Mouse (Mus musculus): ENCODE data around the gene Otx1. TPM values are rescaled to one million over a fixed set of nuclear protein-coding genes. Genes with fewer than 3 reads are reported as not detected.

Otx1 gene
- polyA plus RNA-seq (2014; fragmentation: Nextera tagmentation; extraction: Ambion mirVana) = 5.9 and 9.4 TPM in 2 replicates

DNA sequence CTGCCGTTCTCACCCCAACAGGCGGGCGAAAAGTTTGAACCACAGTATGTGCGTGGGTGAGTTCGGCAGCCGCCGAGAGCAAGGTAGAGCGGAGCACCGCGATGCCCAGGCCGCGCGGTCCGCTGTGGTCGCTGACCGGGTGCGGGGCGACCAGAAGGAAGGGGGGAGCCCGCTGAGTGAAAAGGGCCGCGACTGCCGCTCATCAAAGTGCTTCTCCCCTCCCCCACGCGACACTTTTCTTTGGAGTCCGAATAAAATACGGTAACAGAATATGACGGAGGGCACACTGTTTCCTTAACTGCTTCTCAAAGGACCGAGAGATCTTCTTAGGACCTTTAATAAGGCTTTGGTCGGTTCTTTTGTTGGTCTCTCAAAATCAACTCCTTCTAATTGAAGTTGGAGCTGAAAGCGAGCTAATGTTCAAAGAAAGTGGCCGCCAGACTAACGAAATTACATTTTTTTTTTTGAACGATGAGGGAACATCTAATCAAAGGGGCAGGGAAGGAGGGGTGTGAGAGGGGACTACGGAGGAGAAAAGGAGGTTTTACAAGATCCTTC lies at the start of gene Otx1:
Gene Otx1 (minus strand): TSS at position 115 of the 558 bp plus-strand sequence.
- under 1% methylated on average over 34 of the region's 34 CpGs for WGBS
- peak within 1 kb of the TSS; percentile 60 for H3K9ac ChIP-seq (replicated peaks; ENCODE audit: low read length)
- peaks cover 3% of the 10 kb centered on the region for H3K4me1 ChIP-seq (ENCODE audit: control insufficient read depth, insufficient read depth, low read length)
- ATAC-seq (replicated peaks; ENCODE audit: insufficient number of reproducible peaks, low FRiP score, low TSS enrichment, low read depth) (no peak), DNase-seq (ENCODE audit: low spot score) (peak; percentile 61)
- no peaks in the 10 kb centered on the region for H3K36me3 ChIP-seq (replicated peaks; ENCODE audit: control insufficient read depth, insufficient read depth, low read depth, low read length)
- H3K27ac ChIP-seq (replicated peaks; ENCODE audit: low read depth, low read length) = peak within 1 kb of the TSS; percentile 56
- peak within 1 kb of the TSS; percentile 92 for H3K4me2 ChIP-seq (ENCODE audit: low read depth, low read length)
- peaks cover 65% of the 10 kb centered on the region for H3K27me3 ChIP-seq (ENCODE audit: control insufficient read depth, insufficient read depth, low read length)
- peak within 1 kb of the TSS; percentile 59 for H3K4me3 ChIP-seq (ENCODE audit: low read depth, low read length)
- no peaks in the 10 kb centered on the region for H3K9me3 ChIP-seq (replicated peaks; ENCODE audit: control insufficient read depth, low read length)

DNA sequence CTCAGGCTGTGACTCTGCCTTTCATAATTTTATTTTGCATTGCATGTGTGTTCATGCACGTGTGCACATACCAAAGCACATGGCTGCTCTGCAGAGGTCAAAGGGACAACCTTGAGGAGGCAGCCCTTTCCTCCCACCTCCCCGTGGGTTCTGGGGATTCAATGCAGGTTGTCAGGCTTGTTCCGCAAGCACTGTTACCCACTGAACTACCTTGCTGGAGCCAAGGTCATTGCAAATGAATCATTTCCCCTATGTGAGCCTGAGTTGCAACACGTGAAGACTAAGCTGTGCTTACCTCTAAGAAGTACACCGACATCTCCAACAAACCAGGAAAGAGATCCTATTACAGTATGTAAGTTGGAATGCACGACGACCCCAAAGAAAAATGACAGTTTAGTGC lies 48.2 kb upstream of the Otx1 start:
- Histone ChIP-seq H3K9ac (replicated peaks; ENCODE audit: low read length) (no peak overlapping the region), H3K9me3 (replicated peaks; ENCODE audit: control insufficient read depth, low read length) (no peaks in the 10 kb centered on the region), H3K27me3 (ENCODE audit: control insufficient read depth, insufficient read depth, low read length) (no peaks in the 10 kb centered on the region), H3K4me1 (ENCODE audit: control insufficient read depth, insufficient read depth, low read length) (no peaks in the 10 kb centered on the region), H3K36me3 (replicated peaks; ENCODE audit: control insufficient read depth, insufficient read depth, low read depth, low read length) (no peaks in the 10 kb centered on the region), H3K4me3 (ENCODE audit: low read depth, low read length) (no peak overlapping the region), H3K27ac (replicated peaks; ENCODE audit: low read depth, low read length) (no peak overlapping the region), H3K4me2 (ENCODE audit: low read depth, low read length) (no peak overlapping the region)
- DNase-seq (ENCODE audit: low spot score) = no peak
- ATAC-seq (replicated peaks; ENCODE audit: insufficient number of reproducible peaks, low FRiP score, low TSS enrichment, low read depth) = no peak
- 64% methylated on average over 7 of the region's 7 CpGs for WGBS

DNA sequence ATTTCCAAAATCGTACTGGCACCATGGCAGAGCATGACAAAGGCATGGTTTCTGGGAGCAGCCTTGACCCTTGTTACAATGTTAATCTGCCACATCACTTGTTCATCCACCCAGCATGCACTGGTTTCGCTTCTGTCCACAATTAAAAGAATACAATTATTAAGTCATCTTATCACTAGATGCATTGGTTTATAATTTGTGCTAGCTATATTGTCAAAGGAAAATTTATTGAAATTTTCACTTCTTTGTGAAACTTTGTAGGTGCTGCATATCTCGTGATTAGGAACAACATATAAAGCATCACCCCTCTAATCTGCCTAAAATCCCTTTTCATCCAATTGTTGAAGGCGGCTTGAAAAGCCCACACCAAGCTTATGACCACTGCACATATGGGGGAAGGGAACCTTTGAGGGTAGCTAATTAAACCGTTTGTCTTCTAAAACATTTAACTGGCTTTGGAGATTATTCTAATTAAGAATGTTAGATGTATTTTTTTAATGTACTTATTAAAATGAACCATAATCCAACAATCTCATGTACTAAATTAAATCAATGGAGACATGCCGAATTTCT lies 37.2 kb upstream of the Otx1 start:
- no peak overlapping the region for H3K4me3 ChIP-seq (ENCODE audit: low read depth, low read length)
- H3K9me3 ChIP-seq (replicated peaks; ENCODE audit: control insufficient read depth, low read length) = no peaks in the 10 kb centered on the region
- H3K4me2 ChIP-seq (ENCODE audit: low read depth, low read length) = no peak overlapping the region
- H3K4me1 ChIP-seq (ENCODE audit: control insufficient read depth, insufficient read depth, low read length) = no peaks in the 10 kb centered on the region
- no peak overlapping the region for H3K27ac ChIP-seq (replicated peaks; ENCODE audit: low read depth, low read length)
- no peaks in the 10 kb centered on the region for H3K27me3 ChIP-seq (ENCODE audit: control insufficient read depth, insufficient read depth, low read length)
- 72% methylated on average over 6 of the region's 6 CpGs for WGBS
- DNase-seq (ENCODE audit: low spot score) = no peak
- no peaks in the 10 kb centered on the region for H3K36me3 ChIP-seq (replicated peaks; ENCODE audit: control insufficient read depth, insufficient read depth, low read depth, low read length)
- ATAC-seq (replicated peaks; ENCODE audit: insufficient number of reproducible peaks, low FRiP score, low TSS enrichment, low read depth) = no peak
- no peak overlapping the region for H3K9ac ChIP-seq (replicated peaks; ENCODE audit: low read length)

GRCm38 (mm10) chr11:22034564-22035105 lies 31.9 kb upstream of the Otx1 start:
- no peak overlapping the region for H3K4me2 ChIP-seq (ENCODE audit: low read depth, low read length)
- DNase-seq (ENCODE audit: low spot score) (no peak), ATAC-seq (replicated peaks; ENCODE audit: insufficient number of reproducible peaks, low FRiP score, low TSS enrichment, low read depth) (no peak)
- H3K27ac ChIP-seq (replicated peaks; ENCODE audit: low read depth, low read length) = no peak overlapping the region
- H3K9me3 ChIP-seq (replicated peaks; ENCODE audit: control insufficient read depth, low read length) = no peaks in the 10 kb centered on the region
- no peaks in the 10 kb centered on the region for H3K36me3 ChIP-seq (replicated peaks; ENCODE audit: control insufficient read depth, insufficient read depth, low read depth, low read length)
- H3K27me3 ChIP-seq (ENCODE audit: control insufficient read depth, insufficient read depth, low read length) = no peaks in the 10 kb centered on the region
- H3K4me1 ChIP-seq (ENCODE audit: control insufficient read depth, insufficient read depth, low read length) = no peaks in the 10 kb centered on the region
- no peak overlapping the region for H3K9ac ChIP-seq (replicated peaks; ENCODE audit: low read length)
- WGBS = 37% methylated on average over 7 of the region's 7 CpGs
- H3K4me3 ChIP-seq (ENCODE audit: low read depth, low read length) = no peak overlapping the region

DNA sequence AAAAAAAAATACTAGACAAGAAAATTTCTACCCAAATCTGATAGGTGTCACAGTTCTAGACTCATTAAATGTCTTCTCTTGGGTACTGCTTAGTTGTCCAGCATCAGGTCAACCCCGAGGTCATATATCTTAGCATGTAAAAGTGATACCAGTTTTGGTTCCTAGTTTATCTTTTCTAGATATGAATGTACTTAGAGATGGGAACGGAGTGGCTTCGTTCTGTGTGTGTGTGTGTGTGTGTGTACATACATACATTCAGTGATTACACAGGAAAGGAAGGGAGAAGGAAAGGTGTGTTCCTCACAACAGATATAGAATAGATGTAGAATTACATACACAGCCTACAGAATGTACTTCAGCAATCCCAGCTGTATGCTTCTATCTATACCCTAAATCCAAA lies 30.9 kb upstream of the Otx1 start:
- H3K4me3 ChIP-seq (ENCODE audit: low read depth, low read length) = no peak overlapping the region
- WGBS = 88% methylated on average over 3 of the region's 3 CpGs

GRCm38 (mm10) chr11:22020602-22021001 lies 17.9 kb upstream of the Otx1 start:
- Histone ChIP-seq H3K9ac (replicated peaks; ENCODE audit: low read length) (no peak overlapping the region), H3K4me2 (ENCODE audit: low read depth, low read length) (no peak overlapping the region), H3K27me3 (ENCODE audit: control insufficient read depth, insufficient read depth, low read length) (no peaks in the 10 kb centered on the region), H3K4me3 (ENCODE audit: low read depth, low read length) (no peak overlapping the region), H3K4me1 (ENCODE audit: control insufficient read depth, insufficient read depth, low read length) (no peaks in the 10 kb centered on the region), H3K9me3 (replicated peaks; ENCODE audit: control insufficient read depth, low read length) (no peaks in the 10 kb centered on the region), H3K27ac (replicated peaks; ENCODE audit: low read depth, low read length) (no peak overlapping the region), H3K36me3 (replicated peaks; ENCODE audit: control insufficient read depth, insufficient read depth, low read depth, low read length) (no peaks in the 10 kb centered on the region)
- ATAC-seq (replicated peaks; ENCODE audit: insufficient number of reproducible peaks, low FRiP score, low TSS enrichment, low read depth) (no peak), DNase-seq (ENCODE audit: low spot score) (no peak)
- WGBS = 90% methylated on average over 2 of the region's 2 CpGs

More for the DNA sequence above, 30.9 kb upstream of the Otx1 start:
- Histone ChIP-seq H3K4me2 (ENCODE audit: low read depth, low read length) (no peak overlapping the region), H3K9me3 (replicated peaks; ENCODE audit: control insufficient read depth, low read length) (no peaks in the 10 kb centered on the region), H3K36me3 (replicated peaks; ENCODE audit: control insufficient read depth, insufficient read depth, low read depth, low read length) (no peaks in the 10 kb centered on the region), H3K27ac (replicated peaks; ENCODE audit: low read depth, low read length) (no peak overlapping the region), H3K9ac (replicated peaks; ENCODE audit: low read length) (no peak overlapping the region), H3K27me3 (ENCODE audit: control insufficient read depth, insufficient read depth, low read length) (no peaks in the 10 kb centered on the region), H3K4me1 (ENCODE audit: control insufficient read depth, insufficient read depth, low read length) (no peaks in the 10 kb centered on the region)
- DNase-seq (ENCODE audit: low spot score) (no peak), ATAC-seq (replicated peaks; ENCODE audit: insufficient number of reproducible peaks, low FRiP score, low TSS enrichment, low read depth) (no peak)

GRCm38 (mm10) chr11:22017444-22017843 lies 14.7 kb upstream of the Otx1 start:
- 50% methylated on average over 8 of the region's 8 CpGs for WGBS
- H3K36me3 ChIP-seq (replicated peaks; ENCODE audit: control insufficient read depth, insufficient read depth, low read depth, low read length) = no peaks in the 10 kb centered on the region
- H3K4me3 ChIP-seq (ENCODE audit: low read depth, low read length) = no peak overlapping the region
- H3K9ac ChIP-seq (replicated peaks; ENCODE audit: low read length) = no peak overlapping the region
- ATAC-seq (replicated peaks; ENCODE audit: insufficient number of reproducible peaks, low FRiP score, low TSS enrichment, low read depth) (no peak), DNase-seq (ENCODE audit: low spot score) (no peak)
- H3K4me1 ChIP-seq (ENCODE audit: control insufficient read depth, insufficient read depth, low read length) = no peaks in the 10 kb centered on the region
- H3K27ac ChIP-seq (replicated peaks; ENCODE audit: low read depth, low read length) = no peak overlapping the region
- no peaks in the 10 kb centered on the region for H3K9me3 ChIP-seq (replicated peaks; ENCODE audit: control insufficient read depth, low read length)
- H3K27me3 ChIP-seq (ENCODE audit: control insufficient read depth, insufficient read depth, low read length) = no peaks in the 10 kb centered on the region
- no peak overlapping the region for H3K4me2 ChIP-seq (ENCODE audit: low read depth, low read length)

DNA sequence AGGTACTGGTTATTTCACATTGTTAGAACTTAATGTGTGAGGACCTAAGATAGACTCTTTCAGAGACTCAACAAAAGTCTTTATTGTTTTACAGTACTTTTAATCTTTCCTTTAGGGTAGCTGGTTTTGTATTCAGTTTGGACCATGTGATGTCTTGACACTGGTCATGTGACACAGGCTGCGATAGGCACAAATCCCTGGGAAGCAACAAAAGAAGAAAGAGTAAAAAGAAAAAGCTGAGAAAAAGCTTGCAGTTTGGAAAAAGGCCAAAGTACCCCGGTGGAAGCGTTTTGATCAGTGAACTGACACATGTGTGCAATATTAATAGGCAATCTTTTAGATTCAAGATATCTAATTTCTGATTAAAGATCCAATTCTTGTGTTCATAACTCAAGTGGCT lies 13.6 kb upstream of the Otx1 start:
- H3K4me2 ChIP-seq (ENCODE audit: low read depth, low read length) = no peak overlapping the region
- no peak overlapping the region for H3K9ac ChIP-seq (replicated peaks; ENCODE audit: low read length)
- 82% methylated on average over 3 of the region's 3 CpGs for WGBS
- H3K9me3 ChIP-seq (replicated peaks; ENCODE audit: control insufficient read depth, low read length) = no peaks in the 10 kb centered on the region
- H3K4me3 ChIP-seq (ENCODE audit: low read depth, low read length) = no peak overlapping the region
- H3K4me1 ChIP-seq (ENCODE audit: control insufficient read depth, insufficient read depth, low read length) = no peaks in the 10 kb centered on the region
- H3K27ac ChIP-seq (replicated peaks; ENCODE audit: low read depth, low read length) = no peak overlapping the region
- H3K36me3 ChIP-seq (replicated peaks; ENCODE audit: control insufficient read depth, insufficient read depth, low read depth, low read length) = no peaks in the 10 kb centered on the region
- DNase-seq (ENCODE audit: low spot score) (no peak), ATAC-seq (replicated peaks; ENCODE audit: insufficient number of reproducible peaks, low FRiP score, low TSS enrichment, low read depth) (no peak)
- no peaks in the 10 kb centered on the region for H3K27me3 ChIP-seq (ENCODE audit: control insufficient read depth, insufficient read depth, low read length)

Measured in embryonic facial prominence, embryonic 11.5 days (tissue).